Mouse (Mus musculus) hindbrain, embryonic 11.5 days (tissue): Measurements from ENCODE around the gene Rpa2. TPM values are rescaled to one million over a fixed set of nuclear protein-coding genes. Genes with fewer than 3 reads are reported as not detected.
"Not testable (repeated sequence)": the region's sequence is repeated elsewhere in the genome, so short reads cannot be mapped to it uniquely, and the experiment has no call there.

Experiments used
- ATAC-seq: fragments of 200-750 bp; cut with Nextera tagmentation; 2 replicates; pipeline ENCODE4 v1.8.0; 2017; ENCODE audit warnings: mild to moderate bottlenecking, moderate TSS enrichment, moderate library complexity; ENCODE audit not compliant: low FRiP score
- DNase-seq: peaks from one replicate; pipeline ENCODE4 v3.0.0-alpha.2; 2015; ENCODE audit warnings: low spot score
- H3K27ac ChIP-seq: fragments of 300-500 bp; sonication (generic); 2 replicates; pipeline ENCODE4 v1.5.1; 2014; ENCODE audit warnings: mild to moderate bottlenecking, low read depth, low read length
- H3K27me3 ChIP-seq: fragments of 300-500 bp; sonication (generic); 2 replicates; pipeline ENCODE4 v1.6.1; 2014; ENCODE audit warnings: mild to moderate bottlenecking, low read length, moderate library complexity, mixed read lengths; ENCODE audit not compliant: control insufficient read depth, insufficient read depth
- H3K36me3 ChIP-seq: fragments of 300-500 bp; sonication (generic); 2 replicates; pipeline ENCODE4 v1.6.1; 2014; ENCODE audit warnings: mild to moderate bottlenecking, low read length, moderate library complexity, mixed read lengths; ENCODE audit not compliant: control insufficient read depth, insufficient read depth
- H3K4me1 ChIP-seq: fragments of 300-500 bp; sonication (generic); replicated peaks from 2 replicates; pipeline ENCODE4 v1.6.1; 2014; ENCODE audit warnings: low read length, mixed read lengths; ENCODE audit not compliant: control insufficient read depth, insufficient read depth
- H3K4me2 ChIP-seq: fragments of 300-500 bp; sonication (generic); replicated peaks from 2 replicates; pipeline ENCODE4 v1.6.1; 2014; ENCODE audit warnings: mild to moderate bottlenecking, low read depth, low read length
- H3K4me3 ChIP-seq: fragments of 300-500 bp; sonication (generic); 2 replicates; pipeline ENCODE4 v1.5.1; 2014; ENCODE audit warnings: low read depth, low read length
- H3K9ac ChIP-seq: fragments of 300-500 bp; sonication (generic); 2 replicates; pipeline ENCODE4 v1.6.1; 2014; ENCODE audit warnings: low read depth, low read length
- H3K9me3 ChIP-seq: fragments of 300-500 bp; sonication (generic); 2 replicates; pipeline ENCODE4 v1.6.1; 2016; ENCODE audit warnings: low read length; ENCODE audit not compliant: control insufficient read depth
- WGBS: fragments of 180-500 bp; shearing (Covaris S2); extraction: QIAGEN DNeasy Blood & Tissue Kit; methylation state at CpG from one replicate; pipeline ENCODE4 v1.1.7; 2014; 5-methylcytosine and 5-hydroxymethylcytosine counted together
- polyA plus RNA-seq: library from polyadenylated mRNA; unstranded; fragments of >200 nt; fragmentation: Nextera tagmentation; extraction: Ambion mirVana; gene quantifications from 2 replicates; pipeline ENCODE4 v1.2.1, GENCODE M21; 2014

Rpa2 gene
- polyA plus RNA-seq, 1 experiment from 2014 or later, result 121 TPM

GRCm38 (mm10) chr4:132796196-132796886 lies 28.2 kb downstream of the Rpa2 start, which contains the start of gene Themis2:
Gene Themis2, minus strand, starts transcription at chr4:132796387.
- Histone ChIP-seq H3K4me2 (peak within 1 kb of the TSS; percentile 49), H3K4me3 (peak within 1 kb of the TSS; percentile 25; the same call in 1 of the 2 replicates), H3K36me3 (no peaks in the 10 kb centered on the region), H3K9ac (no peak within 1 kb of the TSS), H3K27ac (no peak within 1 kb of the TSS), H3K9me3 (no peaks in the 10 kb centered on the region), H3K4me1 (no peaks in the 10 kb centered on the region), H3K27me3 (peaks cover 12% of the 10 kb centered on the region; the same call in 1 of the 2 replicates)
- DNase-seq (peak; percentile 77), ATAC-seq (no peak)
- 3% methylated on average over 21 of the region's 21 CpGs for WGBS

- Histone ChIP-seq H3K4me3 (no peak overlapping the region), H3K27me3 (peaks cover 12% of the 10 kb centered on the region; the same call in 1 of the 2 replicates), H3K9me3 (no peaks in the 10 kb centered on the region), H3K9ac (no peak overlapping the region), H3K4me2 (no peak overlapping the region), H3K36me3 (no peaks in the 10 kb centered on the region), H3K4me1 (no peaks in the 10 kb centered on the region), H3K27ac (no peak overlapping the region)
- WGBS, result 84% methylated on average over 1 of the region's 1 CpGs
- ATAC-seq (no peak), DNase-seq (no peak)
Measured at GRCm38 (mm10) chr4:132797461-132797860, 29.3 kb downstream of the Rpa2 start.

DNA sequence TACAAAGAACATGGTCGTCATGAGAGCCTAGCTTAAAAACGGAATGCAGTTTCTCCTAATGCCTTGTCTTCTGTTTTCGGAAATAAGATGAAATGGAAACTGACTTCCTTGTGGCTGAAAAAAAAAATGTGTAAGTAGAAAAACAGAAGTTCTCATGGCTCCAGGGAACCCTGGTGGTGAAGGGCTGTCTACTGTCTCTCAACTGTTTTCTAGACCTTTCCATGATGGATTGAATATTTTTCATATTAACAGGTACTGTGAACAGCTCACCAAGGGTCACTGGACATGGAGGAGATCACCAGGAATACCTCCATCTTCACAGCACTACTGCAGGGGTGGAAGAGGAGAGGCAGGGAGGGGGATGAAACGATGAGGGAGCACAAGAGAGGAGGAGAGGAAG lies 29.9 kb downstream of the Rpa2 start:
- Histone ChIP-seq H3K4me1 (no peaks in the 10 kb centered on the region), H3K27ac (no peak overlapping the region), H3K36me3 (no peaks in the 10 kb centered on the region), H3K9ac (no peak overlapping the region), H3K27me3 (peaks cover 12% of the 10 kb centered on the region; the same call in 1 of the 2 replicates), H3K9me3 (no peaks in the 10 kb centered on the region), H3K4me3 (no peak overlapping the region), H3K4me2 (no peak overlapping the region)
- ATAC-seq (no peak), DNase-seq (no peak)
- 74% methylated on average over 4 of the region's 4 CpGs for WGBS

DNA sequence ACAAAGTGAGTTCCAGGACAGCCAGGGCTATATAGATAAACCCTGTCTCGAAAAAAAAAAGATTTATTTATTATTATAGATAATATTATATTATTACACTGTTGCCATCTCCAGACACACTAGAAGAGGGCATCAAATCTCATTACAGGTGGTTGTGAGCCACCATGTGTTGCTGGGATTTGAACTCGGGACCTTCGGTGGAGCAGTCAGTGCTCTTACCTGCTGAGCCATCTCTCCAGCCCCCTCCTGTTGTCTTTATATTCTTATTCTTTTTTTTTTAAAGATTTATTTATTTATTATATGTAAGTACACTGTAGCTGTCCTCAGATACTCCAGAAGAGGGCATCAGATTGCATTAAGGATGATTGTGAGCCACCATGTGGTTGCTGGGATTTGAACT lies 30.5 kb downstream of the Rpa2 start:
- not testable (repeated sequence) for H3K36me3 ChIP-seq, DNase-seq, ATAC-seq, H3K9ac ChIP-seq, H3K9me3 ChIP-seq, H3K4me2 ChIP-seq, H3K4me1 ChIP-seq, H3K4me3 ChIP-seq, H3K27ac ChIP-seq
- WGBS, result 83% methylated on average over 3 of the region's 3 CpGs
- H3K27me3 ChIP-seq, result peaks cover 12% of the 10 kb centered on the region; the same call in 1 of the 2 replicates

DNA sequence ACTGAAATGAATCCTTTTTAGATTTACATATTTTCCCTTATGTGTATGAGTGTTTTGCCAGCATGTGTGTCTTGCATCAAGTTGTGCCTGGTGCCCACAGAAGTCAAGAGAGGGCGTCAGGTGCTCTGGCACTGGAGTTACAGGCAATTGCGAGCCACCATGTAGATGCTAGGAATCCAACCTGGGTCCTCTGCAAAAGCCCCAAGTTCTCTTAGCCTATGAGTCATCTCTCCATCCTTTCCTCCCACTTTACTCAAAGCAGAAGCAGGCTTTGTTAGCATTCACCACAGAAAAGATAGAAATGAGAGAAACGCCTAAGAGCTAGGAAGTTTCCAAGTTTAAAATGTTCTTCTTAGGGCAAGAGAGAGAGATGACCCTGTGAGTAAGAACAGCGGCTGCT lies 31.7 kb downstream of the Rpa2 start:
- Histone ChIP-seq H3K9me3 (no peaks in the 10 kb centered on the region), H3K27ac (no peak overlapping the region), H3K4me3 (no peak overlapping the region), H3K4me2 (no peak overlapping the region), H3K9ac (no peak overlapping the region), H3K27me3 (peaks cover 9% of the 10 kb centered on the region; the same call in 1 of the 2 replicates), H3K4me1 (no peaks in the 10 kb centered on the region), H3K36me3 (no peaks in the 10 kb centered on the region)
- 86% methylated on average over 4 of the region's 4 CpGs for WGBS
- DNase-seq (no peak), ATAC-seq (no peak)

DNA sequence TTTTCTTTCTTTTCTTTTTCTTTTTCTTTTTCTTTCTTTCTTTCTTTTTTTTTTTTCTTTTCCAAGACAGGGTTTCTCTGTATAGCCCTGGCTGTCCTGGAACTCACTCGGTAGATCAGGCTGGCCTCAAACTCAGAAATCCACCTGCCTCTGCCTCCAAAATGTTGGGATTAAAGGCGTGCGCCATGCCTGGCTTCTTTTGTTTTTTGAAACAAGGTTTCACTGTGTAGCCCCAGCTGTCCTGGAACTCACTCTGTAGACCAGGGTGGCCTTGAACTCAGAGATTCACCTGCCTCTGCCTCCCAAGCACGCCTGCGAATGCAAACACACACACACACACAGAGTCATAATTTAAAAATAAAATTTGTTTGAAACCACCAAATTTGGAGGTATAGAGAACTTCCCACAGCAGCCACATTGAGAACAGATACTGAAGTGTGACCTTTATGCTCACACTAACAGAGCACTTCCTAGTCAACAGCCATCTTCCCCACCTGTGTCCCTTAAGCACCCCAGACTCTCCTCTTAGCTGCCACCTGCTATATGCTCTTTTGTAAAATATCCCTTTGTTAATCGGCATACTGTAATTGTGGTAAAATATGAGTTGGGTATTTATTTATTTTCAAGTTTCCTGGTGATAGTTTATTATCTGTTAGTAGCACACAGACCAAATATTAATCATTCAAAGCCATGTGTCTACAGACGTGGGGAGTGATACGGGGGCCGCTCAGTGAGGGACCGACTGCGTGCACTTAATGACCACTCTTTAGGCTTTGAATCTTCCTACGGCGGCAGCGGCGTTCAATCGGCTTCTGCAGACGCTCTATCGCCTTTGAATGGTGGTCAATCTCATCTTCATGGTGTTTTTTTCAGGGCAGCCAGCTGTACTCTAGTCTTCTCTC lies 33.3 kb downstream of the Rpa2 start:
- Histone ChIP-seq H3K27ac (no peak overlapping the region), H3K4me3 (no peak overlapping the region), H3K9ac (no peak overlapping the region), H3K4me2 (no peak overlapping the region), H3K36me3 (no peaks in the 10 kb centered on the region), H3K27me3 (no peaks in the 10 kb centered on the region), H3K4me1 (no peaks in the 10 kb centered on the region), H3K9me3 (no peaks in the 10 kb centered on the region)
- ATAC-seq (no peak), DNase-seq (no peak)
- WGBS, result 88% methylated on average over 18 of the region's 18 CpGs

DNA sequence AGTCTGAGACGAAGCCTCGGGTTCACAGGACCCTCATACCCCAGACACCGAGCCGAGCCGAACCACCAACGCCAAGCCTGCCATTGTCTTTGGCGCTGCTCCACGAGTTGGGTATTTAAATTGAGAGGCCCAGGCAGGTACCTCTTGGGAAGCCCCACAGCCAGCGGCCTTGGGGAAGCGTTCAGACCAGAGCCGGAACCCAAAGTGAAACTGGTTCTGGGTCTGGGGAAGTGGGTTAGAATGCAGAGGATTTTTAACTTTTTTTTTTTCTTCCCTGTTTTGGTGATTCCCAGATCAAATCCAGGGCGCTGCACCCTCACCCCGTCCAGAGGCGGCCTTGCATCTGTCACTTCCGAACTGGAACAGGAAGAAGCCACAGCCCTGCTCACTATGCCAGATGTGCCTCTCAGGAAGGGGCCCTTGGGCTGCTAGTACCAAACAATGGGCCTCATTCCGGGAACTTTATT lies 34.1 kb downstream of the Rpa2 start:
- no peaks in the 10 kb centered on the region for H3K4me1 ChIP-seq
- H3K27ac ChIP-seq, result no peak overlapping the region
- ATAC-seq (no peak), DNase-seq (no peak)
- 70% methylated on average over 16 of the region's 16 CpGs for WGBS
- H3K4me3 ChIP-seq, result no peak overlapping the region
- H3K36me3 ChIP-seq, result no peaks in the 10 kb centered on the region
- H3K9ac ChIP-seq, result no peak overlapping the region
- no peak overlapping the region for H3K4me2 ChIP-seq
- no peaks in the 10 kb centered on the region for H3K27me3 ChIP-seq
- H3K9me3 ChIP-seq, result no peaks in the 10 kb centered on the region

DNA sequence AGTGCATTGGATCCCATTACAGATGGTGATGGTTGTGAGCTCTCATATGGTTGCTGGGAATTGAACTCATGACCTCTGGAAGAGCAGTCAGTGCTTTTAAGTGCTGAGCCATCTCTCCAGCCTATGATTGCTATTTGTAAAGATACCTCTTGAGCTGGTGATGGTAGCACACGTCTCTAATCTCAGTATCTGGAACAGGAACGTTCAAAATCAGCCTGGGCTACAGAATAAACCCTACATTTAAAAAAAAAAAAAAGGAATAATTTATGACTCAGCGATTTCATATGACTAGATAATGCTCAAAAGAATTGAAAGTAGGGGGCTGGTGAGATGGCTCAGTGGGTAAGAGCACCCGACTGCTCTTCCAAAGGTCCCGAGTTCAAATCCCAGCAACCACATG lies 35.1 kb downstream of the Rpa2 start:
- no peaks in the 10 kb centered on the region for H3K4me1 ChIP-seq
- no peaks in the 10 kb centered on the region for H3K27me3 ChIP-seq
- H3K36me3 ChIP-seq, result no peaks in the 10 kb centered on the region
- DNase-seq (no peak), ATAC-seq (no peak)
- no peak overlapping the region for H3K4me3 ChIP-seq
- no peak overlapping the region for H3K4me2 ChIP-seq
- H3K9ac ChIP-seq, result no peak overlapping the region
- 92% methylated on average over 5 of the region's 5 CpGs for WGBS
- no peak overlapping the region for H3K27ac ChIP-seq
- H3K9me3 ChIP-seq, result no peaks in the 10 kb centered on the region
